Mouse (Mus musculus): Measurements from ENCODE around the gene S100a13.

Gene S100a13

DNA sequence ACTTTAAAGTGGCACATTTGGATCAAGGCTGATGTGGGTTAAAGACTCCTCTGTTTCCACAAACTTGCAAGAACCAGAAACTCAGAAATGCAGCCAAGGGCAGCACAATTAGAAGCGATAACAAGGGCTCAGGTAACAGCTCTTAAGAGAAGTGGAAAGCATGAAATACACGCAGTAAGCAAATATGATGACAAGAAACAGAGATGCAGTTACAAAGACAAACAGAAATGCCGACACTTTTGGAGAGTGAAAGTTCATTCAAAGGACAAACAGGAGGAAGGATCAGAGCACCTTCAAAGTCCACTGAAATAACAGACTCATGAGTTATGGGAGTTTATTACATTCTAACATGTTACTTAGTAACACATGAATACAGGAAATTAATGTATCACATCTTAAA, 7.9 kb upstream of the S100a13 start:
- CTCF ChIA-PET, result no interaction called here

DNA sequence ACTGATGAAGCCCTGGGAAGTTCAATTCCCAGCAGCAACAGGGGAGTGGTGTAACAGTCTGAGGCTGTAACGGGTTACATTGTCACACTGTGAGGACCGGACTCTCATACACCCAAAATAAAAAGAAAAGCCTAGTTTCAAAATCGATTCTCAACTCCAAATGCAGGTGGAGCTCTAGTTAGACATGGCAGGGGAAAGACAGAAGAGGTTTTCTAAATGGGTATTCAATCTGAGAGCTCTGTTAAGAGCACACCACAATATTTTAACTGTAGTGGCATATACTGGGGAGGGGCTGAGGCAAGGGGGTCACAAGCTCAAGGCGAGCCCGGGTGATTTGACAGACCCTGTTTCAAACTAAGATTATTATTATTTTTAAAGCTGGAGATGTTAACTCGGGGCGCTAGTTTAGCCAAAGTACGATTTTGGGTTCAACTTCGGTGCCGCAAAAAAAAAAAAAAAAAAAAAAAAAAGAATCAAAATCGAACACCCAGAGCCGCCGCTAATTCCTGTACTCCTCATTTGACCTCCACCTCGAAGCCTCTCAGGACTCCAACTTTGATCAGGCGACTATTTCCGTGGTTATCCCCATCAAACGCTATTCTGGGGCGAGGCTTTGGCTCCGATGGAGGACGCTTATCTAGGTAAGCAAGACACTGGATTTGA, 5.8 kb upstream of the S100a13 start:
- CTCF ChIA-PET, result no interaction called here

DNA sequence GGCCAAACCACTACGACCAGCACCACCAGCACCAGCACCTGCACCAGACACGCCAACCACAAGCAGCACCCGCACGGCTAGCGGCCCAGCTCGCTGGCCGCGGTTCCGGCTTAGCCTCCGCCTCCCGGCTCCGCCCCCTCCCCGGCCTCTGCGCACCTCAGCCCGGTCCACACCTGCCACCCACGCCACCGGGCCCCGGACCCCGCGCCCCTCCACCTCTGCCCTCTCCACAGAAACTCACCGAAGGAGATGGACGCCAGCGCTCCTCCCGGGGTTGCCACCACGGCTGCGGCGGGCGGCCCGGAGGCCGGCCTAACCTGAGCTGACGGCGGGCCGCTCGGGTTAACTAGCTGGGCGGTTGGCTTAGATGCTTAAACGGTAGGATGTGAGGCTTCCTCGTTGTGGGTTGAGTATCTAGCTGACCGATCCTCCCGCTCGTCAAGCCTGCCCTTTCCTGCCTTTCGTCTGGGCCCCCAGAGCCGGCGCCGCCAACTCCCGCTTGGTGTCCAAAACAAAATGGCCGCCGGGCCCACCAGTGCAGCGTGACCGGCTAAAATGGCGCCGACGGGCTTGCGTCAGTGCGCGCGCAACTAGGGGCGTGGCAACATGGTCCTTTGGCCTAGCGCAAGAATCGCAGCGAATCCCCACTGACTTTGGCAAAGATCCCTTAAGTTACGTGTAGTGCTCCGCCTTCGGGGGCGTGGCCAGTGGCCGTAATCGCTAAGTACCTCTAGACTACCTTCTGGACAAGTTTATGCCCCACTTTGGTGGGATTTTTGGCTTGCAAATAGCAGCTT, 5.1 kb upstream of the S100a13 start, which contains the start of gene Chtop:
TSS of gene Chtop (minus strand) at position 549 of the 797 bp plus-strand sequence.
- CTCF ChIA-PET, result no interaction called here

DNA sequence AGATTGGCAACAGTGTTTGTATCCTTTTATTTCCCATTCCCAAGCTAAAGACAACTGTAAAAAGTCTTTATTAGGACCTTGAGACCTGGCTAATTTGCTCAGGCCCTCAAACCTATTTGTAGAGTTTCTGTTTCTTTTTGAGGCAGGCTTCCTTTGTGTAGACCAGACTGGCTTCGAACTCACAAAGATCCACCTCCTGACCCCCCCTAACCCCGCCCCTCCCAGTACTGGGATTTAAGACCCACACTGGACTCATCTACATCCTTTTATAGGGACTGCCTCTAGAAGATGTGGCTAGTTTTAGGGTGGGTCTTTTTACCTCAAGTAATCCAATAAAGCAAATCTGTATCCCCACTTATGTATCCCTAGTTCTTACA, 4.5 kb upstream of the S100a13 start:
- CTCF ChIA-PET, result no interaction called here

DNA sequence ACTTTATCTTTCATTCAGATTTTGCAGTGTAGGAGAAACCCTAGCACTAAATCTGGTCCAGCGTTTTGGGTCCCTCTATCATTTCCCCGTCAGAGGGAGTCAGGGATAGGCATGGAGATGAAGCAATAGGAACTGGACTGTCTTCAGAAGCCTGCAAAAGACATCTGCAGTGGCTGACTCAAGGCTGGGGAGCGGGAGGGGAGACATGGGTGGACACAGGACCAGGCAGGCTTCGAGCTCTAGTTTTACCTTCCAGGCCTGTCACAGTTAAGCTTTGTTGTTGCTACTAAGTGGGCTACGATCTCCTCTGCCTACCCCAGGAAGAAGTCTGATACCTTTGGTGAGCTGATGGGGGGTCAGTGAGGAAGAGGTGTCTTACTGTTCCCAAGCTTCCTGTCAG, 2.0 kb upstream of the S100a13 start:
- CTCF ChIA-PET, result interaction anchor here (0.6 to 1.1 kb wide), 2 partner anchors 100 to 103 kb away, joined by 3 to 4 read pairs; no protein-coding TSS in a partner anchor

DNA sequence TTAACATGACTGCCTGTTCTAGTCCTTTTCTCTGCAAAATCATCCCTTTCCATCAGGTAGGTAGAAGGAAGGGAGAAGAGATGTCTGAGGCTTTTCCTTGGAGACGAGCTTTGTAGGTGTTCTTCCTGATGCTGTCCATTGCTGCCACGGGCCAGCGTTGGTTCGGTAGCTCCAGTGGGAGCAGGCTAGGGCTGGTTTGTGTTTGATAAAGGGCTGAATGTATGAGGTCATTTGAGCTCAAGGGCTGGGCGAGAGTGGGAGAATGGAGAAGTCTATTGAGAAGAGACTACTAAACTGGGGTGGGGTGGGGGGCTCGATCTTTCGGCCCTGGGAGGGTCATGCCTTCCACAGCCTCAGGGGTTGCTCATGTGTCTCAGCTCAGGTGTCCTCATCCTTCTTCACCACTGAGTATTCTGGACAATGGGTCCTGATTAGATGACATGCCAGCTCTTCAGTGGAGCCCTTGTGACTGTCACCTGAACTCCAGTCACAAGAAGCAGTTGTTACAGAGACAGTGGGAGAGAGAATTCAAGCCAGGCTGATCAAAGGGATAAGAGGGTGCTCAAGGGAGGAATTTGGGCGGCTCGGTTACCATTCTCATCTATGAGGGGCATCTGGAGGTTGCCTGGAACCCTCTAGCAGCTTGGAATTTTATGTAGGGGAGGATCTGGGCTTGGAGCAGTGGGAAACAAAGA, 1.1 kb upstream of the S100a13 start:
- CTCF ChIA-PET, result no interaction called here

DNA sequence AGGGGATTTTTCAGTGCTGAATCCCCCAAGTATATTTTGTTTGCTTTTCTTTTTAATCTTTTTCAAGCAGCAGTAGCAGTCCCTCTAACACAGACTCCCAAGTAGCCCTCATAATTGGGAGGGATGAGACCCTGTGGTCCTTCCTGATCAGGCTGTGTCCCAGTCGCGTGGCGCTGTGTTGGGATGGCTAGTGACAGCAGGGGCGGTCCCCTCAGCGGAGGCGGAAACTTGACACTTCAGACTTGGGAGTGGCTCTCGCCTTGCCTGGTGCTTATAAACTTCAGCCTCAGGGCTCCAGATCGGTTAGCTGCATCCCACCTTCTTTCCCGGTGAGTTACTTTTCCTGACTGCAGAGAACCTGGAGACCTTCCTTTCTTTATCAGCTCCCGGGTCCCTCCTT, 456 bp downstream of the S100a13 start:
- CTCF ChIA-PET, result no interaction called here

DNA sequence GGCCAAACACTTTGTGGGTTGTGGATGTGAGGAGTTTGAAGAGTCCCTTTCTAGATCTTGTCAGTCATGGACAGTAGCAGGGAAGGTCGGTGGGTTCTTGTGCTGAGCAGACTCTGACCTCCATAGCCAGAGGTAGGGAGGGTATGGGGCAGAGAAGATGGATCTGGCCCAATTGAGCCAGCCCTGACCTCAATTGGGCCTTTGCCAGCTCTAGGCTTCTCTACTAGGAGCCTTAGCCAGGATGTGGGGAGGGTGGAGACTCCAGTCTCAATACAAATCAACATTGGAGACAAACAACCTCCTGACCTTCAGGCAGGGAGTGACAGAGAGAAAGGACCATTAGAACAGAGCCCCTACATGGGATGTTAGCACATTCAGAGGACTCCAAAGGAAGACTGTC, 1.0 kb downstream of the S100a13 start:
- CTCF ChIA-PET, result no interaction called here

DNA sequence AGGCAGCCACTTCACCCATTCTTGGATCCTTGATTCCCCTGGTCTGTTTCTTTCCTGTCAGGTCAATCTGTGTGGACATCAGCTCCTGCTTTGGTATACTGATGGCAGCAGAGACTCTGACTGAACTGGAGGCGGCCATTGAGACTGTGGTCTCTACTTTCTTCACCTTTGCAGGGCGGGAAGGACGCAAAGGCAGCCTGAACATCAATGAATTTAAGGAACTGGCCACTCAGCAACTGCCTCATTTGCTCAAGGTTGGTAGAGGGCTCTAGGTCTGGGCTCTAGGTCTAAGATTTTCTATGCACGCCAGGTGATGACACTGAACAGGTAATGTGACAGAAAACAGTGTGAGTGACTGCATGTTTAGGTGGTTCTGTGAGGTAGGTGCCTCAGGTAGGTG, 1.6 kb downstream of the S100a13 start:
- CTCF ChIA-PET, result no interaction called here

DNA sequence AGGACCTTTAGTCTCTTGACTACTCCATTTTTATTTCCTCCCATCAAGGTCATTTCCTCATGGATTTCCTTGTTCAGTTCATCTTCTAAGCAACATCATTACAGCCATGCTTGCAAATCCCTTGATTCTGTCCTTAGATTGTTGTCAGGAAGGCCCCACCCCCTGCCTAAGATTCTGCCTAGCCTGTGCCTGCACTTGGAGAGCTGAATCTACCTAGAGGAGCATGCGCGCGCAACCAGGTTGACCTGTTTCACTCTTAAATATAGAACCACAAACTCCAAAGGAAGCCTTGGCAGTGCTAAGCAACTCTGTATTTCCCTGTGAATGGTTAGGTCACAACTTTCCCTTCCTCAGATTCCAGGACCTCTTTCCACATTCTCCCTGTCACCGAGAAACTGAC, 3.5 kb downstream of the S100a13 start:
- CTCF ChIA-PET, result no interaction called here

DNA sequence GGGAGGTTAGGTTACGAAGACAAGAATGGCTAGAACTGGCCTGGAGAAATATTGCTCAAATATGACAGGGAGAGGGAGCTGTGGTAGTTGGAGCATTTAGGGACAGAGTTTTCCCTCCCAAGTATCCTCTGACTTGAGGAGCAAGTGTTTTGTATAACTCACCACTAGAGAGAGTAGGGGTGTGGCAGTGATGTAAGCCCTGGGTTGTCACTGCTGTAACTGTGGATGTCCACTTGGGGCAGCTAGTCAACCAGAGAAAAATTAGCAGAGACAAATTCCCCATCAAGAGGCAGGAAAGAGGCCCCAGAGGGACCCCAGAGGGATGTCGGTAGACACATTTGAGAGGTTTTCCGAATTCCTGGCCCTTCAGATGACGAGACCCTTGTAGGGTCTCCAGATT, 11.2 kb downstream of the S100a13 start:
- CTCF ChIA-PET, result interaction anchor here (0.6 kb wide), 1 partner anchor 121 kb away, joined by 3 read pairs; no protein-coding TSS in a partner anchor

DNA sequence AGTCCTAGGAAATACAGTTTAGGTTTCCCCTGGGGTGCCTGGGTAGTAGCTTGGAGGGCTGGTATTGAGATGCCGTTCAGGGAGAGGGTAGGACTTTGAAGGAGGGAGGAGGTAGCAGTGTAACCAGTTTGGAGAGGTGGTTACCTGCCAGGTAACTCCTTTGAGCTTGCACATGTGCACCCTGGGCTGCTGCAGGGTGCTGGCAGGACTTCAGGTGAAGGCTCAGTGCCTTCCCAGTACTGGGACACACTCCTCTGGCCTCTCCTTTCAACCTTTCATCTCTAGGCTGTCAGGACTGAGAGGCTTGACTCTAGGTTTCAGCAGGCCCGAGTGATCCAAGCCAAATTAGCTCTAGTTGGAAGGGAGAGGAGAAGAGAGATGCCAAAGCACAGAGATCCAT, 11.8 kb downstream of the S100a13 start:
- CTCF ChIA-PET, result no interaction called here

DNA sequence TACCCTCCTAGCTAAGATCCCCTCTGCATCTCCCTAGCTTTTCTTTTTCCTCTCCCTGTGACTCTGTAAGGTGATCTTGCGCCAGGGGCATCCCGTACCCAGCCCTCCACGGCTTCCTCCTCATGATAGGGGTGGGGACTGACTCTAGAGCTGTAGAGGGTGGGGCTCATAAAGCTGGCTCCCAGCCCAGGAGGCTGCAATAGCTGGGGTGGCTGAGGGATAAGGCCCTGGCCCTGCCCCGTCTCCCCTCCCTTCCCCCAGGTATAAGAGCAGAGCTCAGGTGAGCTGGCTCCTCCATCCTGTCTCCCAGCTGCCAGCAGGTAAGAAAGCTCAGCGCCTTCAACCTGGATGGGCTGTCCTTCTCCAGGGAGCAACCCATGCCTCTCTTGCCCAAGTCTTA, 12.3 kb downstream of the S100a13 start, which contains the start of gene S100a14:
TSS of gene S100a14 (plus strand) at position 277 of the 400 bp plus-strand sequence.
- CTCF ChIA-PET, result no interaction called here

DNA sequence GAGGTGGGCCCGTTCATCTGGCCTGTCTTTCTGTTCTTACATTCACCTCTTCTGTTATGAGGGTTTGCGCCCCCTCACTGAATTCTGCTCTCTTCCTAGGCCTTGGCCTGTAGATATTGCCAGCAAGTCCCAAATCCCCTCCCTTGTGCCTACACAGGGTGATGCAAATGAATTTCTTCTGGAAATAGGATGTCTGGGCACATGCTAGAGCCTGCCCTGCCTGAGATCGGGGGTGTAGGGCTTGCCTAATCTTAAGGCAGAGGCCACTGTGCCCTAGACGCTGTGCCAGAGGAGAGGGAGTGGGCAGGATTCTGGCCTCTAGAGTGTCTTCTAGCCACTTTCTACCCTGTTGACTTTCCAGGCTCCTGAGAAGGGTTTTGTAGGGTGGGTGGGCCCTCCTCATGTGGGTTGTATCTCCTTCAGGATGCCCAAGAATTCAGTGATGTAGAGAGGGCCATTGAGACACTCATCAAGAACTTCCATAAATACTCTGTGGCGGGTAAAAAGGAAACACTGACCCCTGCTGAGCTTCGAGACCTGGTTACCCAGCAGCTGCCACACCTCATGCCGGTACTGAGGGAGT, 13.1 kb downstream of the S100a13 start:
- CTCF ChIA-PET, result no interaction called here

DNA sequence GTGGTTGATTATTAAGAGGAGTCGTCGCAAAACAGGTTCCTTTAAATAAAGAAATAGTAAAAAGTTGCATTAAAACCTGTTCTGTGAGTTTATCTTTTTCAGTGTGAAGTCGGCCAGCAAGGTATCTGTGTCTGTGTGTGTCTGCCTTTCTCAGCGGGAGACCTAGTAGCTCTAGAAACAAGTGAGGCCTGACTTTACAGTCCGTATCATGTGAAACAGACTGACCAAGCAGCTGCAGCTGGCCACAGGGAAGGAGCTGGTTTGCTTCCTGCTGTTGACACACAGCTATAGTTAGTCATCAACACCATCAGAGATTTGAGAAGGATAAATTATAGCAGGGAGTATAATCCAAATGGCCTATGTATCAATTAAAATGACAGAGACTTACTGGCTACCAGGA, 17.5 kb downstream of the S100a13 start:
- CTCF ChIA-PET, result no interaction called here

DNA sequence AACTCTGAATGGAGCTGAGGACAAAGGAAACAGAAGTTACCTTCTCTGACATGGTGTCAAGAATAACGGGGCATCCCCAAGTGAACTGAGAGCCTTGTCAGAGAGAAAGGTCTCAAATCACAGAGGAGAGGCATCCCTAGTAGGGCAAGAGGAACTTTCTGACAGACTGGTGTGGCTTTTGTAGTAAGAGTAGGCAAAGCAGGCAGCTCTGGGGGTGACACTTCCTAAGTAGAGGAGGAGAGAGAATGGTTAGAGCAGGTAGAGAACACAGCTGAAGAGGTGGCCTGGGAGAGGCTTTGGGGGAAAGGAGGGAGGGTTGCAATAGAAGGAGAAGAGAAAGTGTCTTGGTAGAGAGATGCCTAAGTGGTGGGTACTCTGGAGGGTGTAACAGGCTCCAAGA, 21.2 kb downstream of the S100a13 start:
- CTCF ChIA-PET, result no interaction called here

DNA sequence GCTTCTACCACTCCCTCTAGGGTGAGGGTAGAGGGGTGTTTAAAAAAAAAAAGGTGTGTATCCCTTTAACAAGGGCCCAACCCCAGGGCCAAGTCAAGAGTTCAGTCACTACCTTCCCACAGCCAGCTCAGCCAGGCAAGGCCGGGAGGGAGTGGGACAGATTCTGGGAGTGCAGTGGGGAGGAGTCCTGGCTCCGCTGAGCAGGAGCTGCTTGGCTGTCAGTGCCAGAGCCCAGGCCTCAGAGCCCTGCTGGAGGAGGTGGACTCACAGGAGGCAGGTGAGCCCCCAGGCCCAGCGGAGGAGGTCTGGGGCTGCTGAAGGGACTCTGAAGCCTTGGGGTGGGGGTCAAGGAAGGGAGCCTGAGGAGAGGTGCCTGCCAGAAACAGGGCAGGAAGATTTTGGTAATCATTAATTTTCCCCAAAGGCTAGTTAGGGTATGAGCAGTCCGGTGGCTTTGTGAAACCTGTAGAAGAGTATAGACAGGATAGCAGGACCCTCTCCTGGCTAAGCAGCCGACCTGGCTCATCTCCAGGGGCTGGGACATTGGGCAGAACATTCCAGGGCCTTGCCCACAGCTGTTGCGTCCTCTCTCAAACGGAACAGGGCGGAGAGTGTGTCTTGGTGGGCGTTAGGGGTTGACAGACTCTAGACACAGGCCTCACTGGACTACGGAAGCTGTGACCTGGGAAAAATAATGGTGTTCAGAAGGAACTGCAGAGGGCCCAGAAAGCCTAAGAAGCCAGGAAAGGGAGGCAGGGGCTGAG, 23.1 kb downstream of the S100a13 start, which contains the start of gene S100a16:
TSS of gene S100a16 (plus strand) at position 114 of the 764 bp plus-strand sequence.
- CTCF ChIA-PET, result interaction anchor here (0.6 kb wide), 1 partner anchor 22 kb away, joined by 5 read pairs; no protein-coding TSS in a partner anchor

DNA sequence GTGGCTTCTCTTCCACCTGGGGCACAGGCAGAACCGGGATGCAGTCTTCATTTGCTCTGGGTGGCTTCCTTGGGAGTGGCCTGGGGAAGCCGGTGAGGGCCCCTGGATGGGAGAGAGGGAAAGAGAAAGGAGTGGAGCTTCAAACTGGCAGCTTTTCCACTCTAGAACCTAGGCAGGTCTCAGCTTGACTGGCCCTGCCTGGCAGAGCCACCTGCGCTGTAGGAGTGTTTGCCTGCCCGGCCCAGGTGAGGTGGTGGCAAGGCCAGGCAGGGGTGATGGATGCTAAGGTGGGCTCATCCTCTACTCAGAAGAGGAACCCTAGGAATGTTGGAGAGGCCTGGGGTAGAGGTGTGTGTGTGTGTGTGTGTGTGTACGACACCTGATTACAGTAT, 23.7 kb downstream of the S100a13 start:
- CTCF ChIA-PET, result no interaction called here

DNA sequence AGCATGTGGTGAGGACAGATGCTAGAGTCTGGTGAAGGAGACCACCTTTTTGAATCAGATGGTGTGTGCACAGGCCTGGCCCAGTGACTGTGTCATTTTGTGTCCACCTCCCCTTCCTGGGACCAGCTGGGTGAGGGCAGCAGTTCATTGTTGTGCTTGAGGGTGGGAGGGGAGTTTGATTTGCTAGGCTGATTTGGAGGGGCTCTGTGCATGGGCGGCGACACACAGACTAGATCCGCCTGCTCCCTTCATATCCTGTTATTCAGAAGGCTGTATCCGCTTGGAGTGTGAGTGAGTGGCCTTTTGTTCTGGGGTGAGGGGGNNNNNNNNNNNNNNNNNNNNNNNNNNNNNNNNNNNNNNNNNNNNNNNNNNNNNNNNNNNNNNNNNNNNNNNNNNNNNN, 26.7 kb downstream of the S100a13 start:
- CTCF ChIA-PET, result no interaction called here

DNA sequence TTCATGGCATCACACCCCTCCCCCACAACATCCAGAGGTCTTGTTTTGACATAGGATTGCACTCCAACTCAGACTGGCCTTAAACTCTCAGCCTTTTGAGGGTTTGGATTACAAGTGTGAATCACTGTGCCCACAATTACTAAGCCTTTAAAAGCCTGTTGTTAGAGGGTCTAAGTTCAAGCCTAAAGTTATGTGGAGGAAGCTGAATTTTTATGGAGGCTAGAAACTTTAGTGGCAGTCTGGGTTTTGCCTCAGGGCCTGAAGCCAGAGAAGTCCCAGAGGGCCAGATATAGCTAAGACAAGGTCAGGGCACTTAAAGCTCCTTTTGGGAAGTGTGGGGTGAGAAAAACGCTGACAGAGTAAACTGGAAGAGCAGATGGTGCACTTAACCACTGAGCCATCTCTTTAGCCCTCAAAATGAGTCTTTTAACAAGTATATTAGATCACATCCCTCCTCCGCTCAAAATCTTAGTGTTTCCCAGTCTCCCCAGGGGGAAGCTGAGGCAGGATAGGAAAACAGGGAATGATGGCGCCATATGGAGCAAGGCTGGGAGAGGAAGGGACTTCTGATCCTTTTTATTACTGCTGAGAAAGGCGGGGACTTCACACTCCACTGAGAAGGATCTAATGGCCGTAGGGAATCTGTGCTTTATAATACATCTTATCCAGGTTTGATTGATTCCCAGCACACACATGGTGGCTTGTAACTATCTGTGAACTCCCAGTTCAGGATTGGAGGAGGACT, 35.6 kb downstream of the S100a13 start:
- CTCF ChIA-PET, result no interaction called here

DNA sequence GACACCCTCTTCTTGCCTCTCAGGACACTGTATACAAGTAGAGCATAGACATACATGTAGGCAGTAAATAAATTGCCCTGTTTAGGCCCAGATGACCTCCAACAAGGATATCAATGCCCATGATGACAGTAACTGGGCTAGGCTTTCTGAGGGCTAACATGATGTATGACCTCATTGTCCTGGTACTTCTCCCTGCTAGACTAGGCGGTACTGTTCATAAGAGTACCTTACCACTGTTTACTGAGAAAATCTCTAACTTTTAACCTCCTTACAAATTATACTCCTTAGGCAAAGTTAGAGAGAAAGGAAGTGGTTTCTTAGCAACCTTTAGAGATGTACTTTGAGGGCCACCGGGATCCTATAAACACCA, 36.2 kb downstream of the S100a13 start:
- CTCF ChIA-PET, result no interaction called here

Measured in spleen, embryonic (tissue).